Mouse (Mus musculus) lung, embryonic 14.5 days (tissue): ENCODE data around the gene Timm22. TPM values are rescaled to one million over a fixed set of nuclear protein-coding genes. Genes with fewer than 3 reads are reported as not detected.

Source experiments
- ATAC-seq: fragments of 200-750 bp; cut with Nextera tagmentation; 2 replicates; pipeline ENCODE4 v1.8.0; 2017; ENCODE audit warnings: mild to moderate bottlenecking, moderate TSS enrichment, moderate library complexity; ENCODE audit not compliant: insufficient read depth
- DNase-seq: peaks from one replicate; pipeline ENCODE4 v3.0.0-alpha.2; 2015
- H3K27ac ChIP-seq: fragments of 300-500 bp; sonication (generic); 2 replicates; pipeline ENCODE4 v1.5.1; 2014; ENCODE audit warnings: low read depth, mild to moderate bottlenecking, moderate library complexity
- H3K27me3 ChIP-seq: fragments of 300-500 bp; sonication (generic); 2 replicates; pipeline ENCODE4 v1.6.1; 2014; ENCODE audit warnings: low read length, control low read depth; ENCODE audit not compliant: insufficient read depth
- H3K36me3 ChIP-seq: fragments of 300-500 bp; sonication (generic); 2 replicates; pipeline ENCODE4 v1.6.1; 2014; ENCODE audit warnings: control low read depth; ENCODE audit not compliant: insufficient read depth
- H3K4me1 ChIP-seq: fragments of 300-500 bp; sonication (generic); 2 replicates; pipeline ENCODE4 v1.6.1; 2014; ENCODE audit warnings: antibody characterized with exemption, control low read depth; ENCODE audit not compliant: insufficient read depth
- H3K4me2 ChIP-seq: fragments of 300-500 bp; sonication (generic); 2 replicates; pipeline ENCODE4 v1.6.1; 2014; ENCODE audit warnings: mild to moderate bottlenecking
- H3K4me3 ChIP-seq: fragments of 300-500 bp; sonication (generic); 2 replicates; pipeline ENCODE4 v1.5.1; 2014; ENCODE audit warnings: low read depth, low read length
- H3K9ac ChIP-seq: fragments of 300-500 bp; sonication (generic); 2 replicates; pipeline ENCODE4 v1.6.1; 2014
- H3K9me3 ChIP-seq: fragments of 300-500 bp; sonication (generic); 2 replicates; pipeline ENCODE4 v1.6.1; 2016; ENCODE audit warnings: low read depth, low read length, control low read depth
- CTCF ChIP-seq: IDR thresholded peaks from 2 replicates; pipeline ENCODE4 v1.5.1; 2016; ENCODE audit warnings: antibody characterized with exemption, low read depth
- WGBS: fragments of 180-500 bp; shearing (Covaris S2); extraction: QIAGEN DNeasy Blood & Tissue Kit; methylation state at CpG from one replicate; pipeline ENCODE4 v1.1.7; 2014; 5-methylcytosine and 5-hydroxymethylcytosine counted together
- polyA plus RNA-seq: library from polyadenylated mRNA; unstranded; fragments of >200 nt; fragmentation: Nextera tagmentation; extraction: Ambion mirVana; gene quantifications from 2 replicates; pipeline ENCODE4 v1.2.1, GENCODE M21; 2014

Timm22 gene
- polyA plus RNA-seq, 1 experiment from 2014 or later = 127 TPM

DNA sequence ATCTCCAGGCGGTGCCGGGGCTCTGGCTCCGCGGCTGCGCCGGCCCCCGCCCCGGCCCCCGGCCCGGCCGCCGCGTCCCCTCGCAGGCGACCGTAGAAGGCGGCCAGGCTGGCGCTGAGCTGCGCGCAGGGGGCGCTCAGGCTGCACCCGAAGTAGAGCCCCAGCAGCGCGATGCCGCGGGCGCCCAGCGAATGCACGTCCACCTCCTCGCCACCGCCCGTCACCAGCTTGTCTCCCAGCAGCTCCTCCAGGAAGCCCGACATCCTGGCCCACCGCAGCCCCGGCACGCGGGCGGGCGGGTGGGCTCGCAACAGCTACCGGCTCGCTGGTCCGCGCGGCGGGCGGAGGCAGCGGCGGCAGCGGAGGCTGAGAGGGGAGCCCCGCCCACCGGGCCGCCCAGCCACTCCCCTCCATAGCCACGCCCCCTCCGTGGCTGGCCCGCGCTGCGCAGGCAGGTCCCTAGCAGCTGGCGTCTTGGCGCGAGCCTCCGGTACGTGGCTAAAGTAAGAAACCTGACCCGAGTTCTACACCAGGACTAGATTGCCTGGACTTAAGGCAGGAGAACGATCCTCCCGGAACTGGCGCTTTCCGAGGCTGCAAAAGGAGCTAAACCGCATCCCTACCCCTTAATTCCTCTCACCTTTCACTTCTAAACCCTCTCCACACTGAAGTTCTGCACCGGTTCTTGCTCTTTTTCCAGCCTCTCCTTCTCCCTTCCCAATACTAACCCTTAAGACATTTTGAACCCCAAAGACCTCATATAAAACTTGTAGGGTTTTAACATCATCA lies 7.8 kb upstream of the Timm22 start, which contains the start of gene Nxn:
TSS of gene Nxn (minus strand) at position 343 of the 789 bp plus-strand sequence.
- TF ChIP-seq CTCF = no peak
- Histone ChIP-seq H3K27ac (peak within 1 kb of the TSS; percentile 88), H3K4me1 (no peaks in the 10 kb centered on the region), H3K9me3 (no peaks in the 10 kb centered on the region), H3K4me3 (peak within 1 kb of the TSS; percentile 83), H3K36me3 (no peaks in the 10 kb centered on the region), H3K27me3 (no peaks in the 10 kb centered on the region), H3K4me2 (peak within 1 kb of the TSS; percentile 73), H3K9ac (peak within 1 kb of the TSS; percentile 81)
- DNase-seq = peak; percentile 96
- ATAC-seq = peak; percentile 92
- under 1% methylated on average over 52 of the region's 70 CpGs for WGBS

DNA sequence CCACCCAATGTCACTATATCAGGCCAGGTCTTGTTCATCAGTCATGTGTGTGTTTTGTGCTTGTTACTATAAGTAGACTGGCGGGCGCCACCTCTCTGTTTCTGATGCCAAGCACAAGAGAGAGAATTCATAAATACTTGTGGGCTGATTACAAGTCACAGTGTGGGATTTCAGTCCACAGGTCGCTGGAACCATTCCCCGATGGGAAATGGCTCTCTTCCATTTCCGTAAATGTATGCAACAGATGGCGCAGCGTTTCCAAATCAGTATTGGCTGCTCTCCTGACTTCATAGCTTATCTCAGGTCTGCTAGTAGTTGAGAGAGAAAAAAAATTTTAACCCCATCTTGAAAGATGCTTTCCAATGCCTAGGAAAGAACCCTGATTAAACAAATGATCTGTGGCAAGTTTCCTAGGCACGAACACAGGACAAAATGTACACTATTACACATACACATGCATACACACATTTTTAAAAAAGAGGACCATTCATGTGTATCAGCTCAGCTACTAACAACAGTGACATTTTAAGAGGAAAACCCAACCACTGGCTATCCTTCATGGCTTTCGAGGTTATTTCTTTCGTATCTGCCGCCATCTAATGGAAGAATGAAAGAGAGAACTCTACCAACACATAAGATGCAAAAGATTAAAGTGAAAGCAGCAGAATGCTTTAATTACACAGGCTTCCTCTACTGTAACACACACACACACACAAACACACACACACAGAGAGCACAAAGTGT lies 7.0 kb upstream of the Timm22 start:
- Histone ChIP-seq H3K27ac (peak overlapping the region; percentile 88), H3K27me3 (no peaks in the 10 kb centered on the region), H3K9ac (peak overlapping the region; percentile 81), H3K36me3 (no peaks in the 10 kb centered on the region), H3K9me3 (no peaks in the 10 kb centered on the region), H3K4me1 (no peaks in the 10 kb centered on the region), H3K4me3 (peak overlapping the region; percentile 83), H3K4me2 (peak overlapping the region; percentile 73)
- WGBS = 4% methylated on average over 11 of the region's 11 CpGs
- peak; percentile 30; the same call in 1 of the 2 replicates for ATAC-seq
- TF ChIP-seq CTCF = peak; percentile 69
- DNase-seq = peak; percentile 85

DNA sequence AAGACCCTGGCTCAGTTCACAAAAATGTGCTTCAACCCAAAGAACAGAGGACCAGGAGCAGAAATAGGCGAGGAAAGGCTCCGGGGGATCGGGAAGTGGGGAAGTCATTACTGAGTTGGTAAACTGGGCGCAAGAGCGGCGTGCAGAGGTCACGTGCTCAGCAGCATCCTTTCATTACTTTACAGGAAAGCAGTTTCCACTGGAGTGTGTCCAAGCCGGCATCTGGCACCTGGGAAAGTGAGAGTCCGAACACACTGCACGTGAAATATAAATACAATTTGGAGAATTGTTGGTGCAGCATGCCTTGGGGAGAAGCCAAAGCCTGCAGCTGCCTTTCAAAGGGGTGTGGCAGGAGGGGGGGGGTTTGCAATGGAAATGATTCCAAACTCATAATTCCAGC lies 5.4 kb upstream of the Timm22 start:
- WGBS = 59% methylated on average over 10 of the region's 10 CpGs
- no peak for DNase-seq
- no peak overlapping the region for H3K9ac ChIP-seq

DNA sequence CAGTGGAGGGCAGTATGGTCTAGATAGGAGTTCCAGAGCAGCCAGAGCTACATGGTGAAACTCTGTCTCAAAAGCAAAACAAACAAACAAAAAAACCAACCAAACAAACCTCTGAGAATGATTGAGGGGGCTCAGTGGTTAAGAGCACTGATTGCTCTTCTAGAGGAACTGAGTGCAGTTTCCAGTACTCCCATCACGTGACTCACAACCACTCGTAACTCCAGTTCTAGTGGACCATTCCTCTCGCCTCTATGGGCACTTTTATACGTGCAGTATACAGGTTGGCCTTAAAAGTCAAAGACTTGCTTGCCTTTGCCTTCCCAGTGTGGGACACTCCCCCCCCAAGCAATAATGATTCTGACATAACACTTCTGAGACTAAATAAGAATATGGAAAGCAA lies 1.6 kb upstream of the Timm22 start:
- TF ChIP-seq CTCF = no peak
- Histone ChIP-seq H3K27me3 (no peaks in the 10 kb centered on the region), H3K4me1 (0 out of 2 replicates have a peak, but pooled peaks cover 3% of the 10 kb centered on the region), H3K4me3 (no peak overlapping the region), H3K36me3 (peaks cover 5% of the 10 kb centered on the region; the same call in 1 of the 2 replicates), H3K27ac (no peak overlapping the region), H3K9me3 (no peaks in the 10 kb centered on the region), H3K9ac (no peak overlapping the region), H3K4me2 (no peak overlapping the region)
- no peak for DNase-seq
- 55% methylated on average over 4 of the region's 4 CpGs for WGBS
- ATAC-seq = no peak

More for the DNA sequence above, 5.4 kb upstream of the Timm22 start:
- Histone ChIP-seq H3K4me2 (no peak overlapping the region), H3K4me1 (no peaks in the 10 kb centered on the region), H3K36me3 (no peaks in the 10 kb centered on the region), H3K27me3 (no peaks in the 10 kb centered on the region), H3K4me3 (no peak overlapping the region), H3K27ac (no peak overlapping the region), H3K9me3 (no peaks in the 10 kb centered on the region)
- TF ChIP-seq CTCF = no peak
- no peak for ATAC-seq

DNA sequence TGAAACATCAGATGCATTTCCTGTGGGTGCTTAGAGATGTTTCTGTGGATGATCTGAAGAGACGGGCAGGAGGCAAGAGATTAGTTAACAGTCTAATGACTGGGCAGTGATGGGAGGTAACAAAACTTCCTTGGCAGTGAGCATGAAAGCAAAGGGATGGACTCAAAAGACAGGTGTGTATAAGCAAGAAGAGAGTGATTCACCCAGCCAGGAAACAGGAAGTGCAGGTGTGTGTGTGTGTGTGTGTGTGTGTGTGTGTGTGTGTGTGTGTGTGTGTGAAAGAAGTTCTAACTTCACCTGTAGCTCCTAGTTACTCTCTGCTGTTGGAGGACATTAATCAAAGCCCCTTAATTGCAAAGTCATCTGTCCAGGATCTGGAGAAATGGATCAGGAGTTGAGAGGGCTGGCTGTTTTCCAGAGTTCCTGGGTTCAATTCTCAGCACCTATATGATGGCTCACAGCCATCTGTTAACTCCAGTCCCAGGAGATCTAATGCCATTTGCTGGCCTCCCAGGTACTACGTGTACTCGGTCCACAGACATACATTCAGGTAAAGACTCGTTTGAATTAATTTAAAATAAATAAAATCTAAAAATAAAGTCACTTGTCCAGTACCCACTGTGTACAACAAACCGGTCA lies 1.0 kb upstream of the Timm22 start:
- H3K4me3 ChIP-seq = no peak overlapping the region
- ATAC-seq = no peak

DNA sequence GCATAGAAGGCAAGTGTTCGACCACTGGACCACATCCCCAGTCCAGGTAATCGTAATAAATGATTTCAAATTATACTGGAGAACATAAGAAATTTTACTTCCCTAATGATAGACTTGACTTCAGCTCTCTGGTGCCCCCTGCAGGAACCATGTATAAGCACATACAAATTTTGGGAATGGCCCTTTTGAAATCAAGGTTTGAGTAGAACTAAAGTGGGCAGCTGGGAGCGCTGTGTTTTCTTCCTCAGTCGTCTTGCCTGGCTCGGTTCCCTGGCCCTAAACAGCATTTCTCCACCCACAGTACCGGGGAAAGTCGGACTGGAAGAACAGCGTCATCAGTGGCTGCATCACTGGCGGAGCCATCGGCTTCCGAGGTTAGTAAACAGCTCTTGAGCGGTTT lies 4.1 kb downstream of the Timm22 start:
- no peaks in the 10 kb centered on the region for H3K9me3 ChIP-seq

More for the DNA sequence above, 1.0 kb upstream of the Timm22 start:
- Histone ChIP-seq H3K36me3 (peaks cover 5% of the 10 kb centered on the region; the same call in 1 of the 2 replicates), H3K27ac (no peak overlapping the region), H3K27me3 (no peaks in the 10 kb centered on the region), H3K9ac (no peak overlapping the region), H3K9me3 (no peaks in the 10 kb centered on the region), H3K4me2 (no peak overlapping the region), H3K4me1 (0 out of 2 replicates have a peak, but pooled peaks cover 3% of the 10 kb centered on the region)
- no peak for TF ChIP-seq CTCF
- 81% methylated on average over 5 of the region's 5 CpGs for whole genome bisulfite sequencing
- no peak for DNase-seq

More for the DNA sequence above, 4.1 kb downstream of the Timm22 start:
- TF ChIP-seq CTCF = peak; percentile 81
- no peak overlapping the region for H3K4me3 ChIP-seq
- no peak overlapping the region for H3K4me2 ChIP-seq
- H3K36me3 ChIP-seq = peaks cover 52% of the 10 kb centered on the region
- no peaks in the 10 kb centered on the region for H3K27me3 ChIP-seq
- DNase-seq = peak; percentile 85
- H3K4me1 ChIP-seq = 0 out of 2 replicates have a peak, but pooled peaks cover 3% of the 10 kb centered on the region
- no peak for ATAC-seq
- no peak overlapping the region for H3K9ac ChIP-seq
- WGBS = 63% methylated on average over 12 of the region's 12 CpGs
- H3K27ac ChIP-seq = no peak overlapping the region
